Mouse (Mus musculus) spleen, postnatal 4 days (tissue): ENCODE measurements at regions not wholly inside any gene's neighbourhood (a gene's known extent, or its start where the extent isn't known, plus 50 kb on each side); places are given as distances from the start of the nearest gene placed in this dataset.

Source experiments
- DNase-seq, 2 experiments: peaks; one replicate each; pipeline ENCODE4 v3.0.0; 2022; ENCODE audit warnings: low spot score in 2 of 2

- no peak for DNase-seq
Observed at GRCm38 (mm10) chr15:57543985-57544384, 66.6 kb upstream of the Slc22a22 start.

- no peak for DNase-seq
Observed at GRCm38 (mm10) chr15:57542630-57543029, 65.2 kb upstream of the Slc22a22 start.

DNA sequence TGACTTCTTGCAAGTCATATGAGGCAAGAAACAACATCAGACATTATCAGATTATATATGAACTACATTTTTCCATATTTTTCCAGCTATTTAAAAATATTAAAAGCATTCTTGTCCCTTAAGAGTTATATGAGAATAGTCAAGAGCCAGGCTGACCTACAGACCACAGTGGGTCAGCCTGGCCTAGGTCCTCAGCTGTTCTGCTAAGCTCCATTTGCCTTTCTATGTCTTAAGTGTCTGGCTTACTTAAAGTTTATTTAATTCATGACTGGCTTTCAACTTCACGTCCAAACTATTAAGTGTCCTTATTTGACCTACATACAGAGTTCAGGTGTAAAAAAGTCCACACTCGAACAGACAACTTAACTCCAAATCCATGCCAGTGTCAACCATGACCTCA, 58.1 kb upstream of the Slc22a22 start:
- DNase-seq = no peak
